Mouse (Mus musculus) spleen, adult 2 months (tissue): Measurements from ENCODE around the gene Sost.

ENCODE experiments used
- CTCF ChIP-seq: fragments of 200-500 bp; IDR thresholded peaks from 2 replicates; pipeline ENCODE4 v1.5.1; 2011; ENCODE audit warnings: mild to moderate bottlenecking, inconsistent platforms; ENCODE audit not compliant: insufficient read depth, insufficient read length, insufficient replicate concordance; ENCODE audit errors: extremely low read depth
- POLR2A ChIP-seq: fragments of 200-500 bp; IDR thresholded peaks from 2 replicates; pipeline ENCODE4 v1.6.1; 2011; ENCODE audit warnings: low read depth, low read length, inconsistent platforms

DNA sequence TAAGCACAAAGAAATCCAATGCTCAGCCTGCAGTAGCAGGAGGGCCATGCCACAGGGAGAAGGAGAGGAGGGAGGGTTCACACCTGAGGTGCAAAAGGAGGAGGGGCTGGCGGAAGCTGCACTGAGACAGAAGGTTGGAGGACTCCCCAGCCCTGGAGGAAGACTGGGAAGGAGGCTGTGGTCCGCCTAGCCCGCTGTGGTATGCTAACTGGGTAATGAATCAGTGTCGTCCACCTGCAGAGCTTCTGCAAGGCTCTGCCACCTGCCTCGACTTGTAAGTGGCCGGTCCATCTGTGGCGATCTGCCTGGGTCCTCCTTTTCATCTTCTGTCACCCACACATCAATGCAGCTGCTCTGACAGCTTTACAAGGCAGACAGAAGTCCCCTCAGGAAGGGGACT lies 1.5 kb upstream of the Sost start:
- TF ChIP-seq POLR2A = no peak
- TF ChIP-seq CTCF = no peak
